Mouse (Mus musculus) testis, postnatal 10 days (tissue): ENCODE measurements around the gene Ston2.

Experiments used
- DNase-seq: peaks from one replicate; pipeline ENCODE4 v3.0.0; 2021; ENCODE audit warnings: low spot score

Ston2 gene

DNA sequence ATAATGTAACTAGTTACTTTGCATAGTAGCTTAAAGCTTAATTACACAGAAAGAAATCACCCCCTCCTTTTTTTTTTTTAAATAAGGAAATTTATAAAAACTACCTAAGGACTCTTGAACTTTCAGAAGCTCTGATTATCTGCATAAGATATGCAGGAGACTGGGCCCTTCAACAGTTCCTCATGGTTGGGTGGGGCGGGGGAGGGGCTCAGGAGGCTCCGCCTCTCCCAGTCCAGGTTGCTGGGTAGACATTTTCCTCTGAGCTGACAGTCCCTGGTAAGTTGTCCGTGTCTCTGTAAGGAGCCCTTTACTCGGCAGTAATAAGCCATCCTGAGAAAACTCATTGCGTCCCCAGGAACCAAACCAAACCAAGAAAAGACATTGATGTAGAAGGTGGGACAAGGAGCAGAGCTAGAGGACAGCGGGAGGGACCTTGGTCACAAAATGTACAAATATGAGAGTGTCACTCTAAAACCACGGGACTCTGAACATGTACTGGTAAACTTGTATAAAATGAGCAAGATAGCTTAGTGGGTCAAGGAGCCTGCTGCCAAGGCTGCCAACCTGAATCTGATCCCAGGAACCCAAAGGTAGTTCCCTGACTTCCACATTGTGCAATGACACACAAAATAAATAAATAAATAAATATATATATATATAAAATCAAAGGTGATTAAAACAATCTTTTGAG is 88.6 kb downstream of the Ston2 start:
- DNase-seq, result no peak

DNA sequence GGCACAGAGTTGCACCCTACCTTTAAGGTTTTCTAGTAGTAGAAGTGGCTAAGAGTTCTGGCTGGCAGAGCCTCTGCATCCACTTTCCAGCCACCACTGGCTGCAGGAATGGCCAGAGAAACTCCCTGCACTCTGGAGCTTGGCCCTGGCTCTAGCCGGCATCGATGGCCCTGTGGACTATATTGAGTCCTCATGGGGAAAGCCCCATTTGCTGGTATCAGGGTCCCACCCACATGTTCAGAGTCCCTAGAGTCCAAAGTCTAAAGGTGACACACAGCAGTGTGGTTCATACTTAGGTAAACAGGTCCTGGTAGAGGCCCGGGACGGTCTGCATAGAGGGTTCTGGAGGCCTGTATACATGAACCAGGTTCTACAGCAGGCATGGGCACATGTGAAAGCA is 92.0 kb downstream of the Ston2 start:
- no peak for DNase-seq

DNA sequence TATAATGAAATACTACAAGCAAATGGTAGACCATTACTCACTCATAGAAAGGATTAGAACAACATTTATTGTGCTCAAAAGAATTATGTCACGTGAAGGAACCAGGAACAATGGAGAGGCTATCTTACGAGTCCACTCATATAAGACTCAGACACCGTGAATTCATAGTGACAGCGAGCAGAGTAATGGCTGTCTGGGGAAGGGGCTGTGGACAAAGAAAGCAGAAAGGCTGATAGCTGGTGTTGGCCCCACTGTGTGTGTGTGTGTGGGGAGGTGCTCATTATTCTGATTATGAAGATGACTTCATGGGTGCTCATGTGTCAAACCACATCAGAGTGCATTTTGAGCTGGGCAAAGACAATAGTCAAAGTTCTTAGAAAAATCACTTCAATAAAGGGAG is 92.4 kb downstream of the Ston2 start:
- DNase-seq, result no peak

DNA sequence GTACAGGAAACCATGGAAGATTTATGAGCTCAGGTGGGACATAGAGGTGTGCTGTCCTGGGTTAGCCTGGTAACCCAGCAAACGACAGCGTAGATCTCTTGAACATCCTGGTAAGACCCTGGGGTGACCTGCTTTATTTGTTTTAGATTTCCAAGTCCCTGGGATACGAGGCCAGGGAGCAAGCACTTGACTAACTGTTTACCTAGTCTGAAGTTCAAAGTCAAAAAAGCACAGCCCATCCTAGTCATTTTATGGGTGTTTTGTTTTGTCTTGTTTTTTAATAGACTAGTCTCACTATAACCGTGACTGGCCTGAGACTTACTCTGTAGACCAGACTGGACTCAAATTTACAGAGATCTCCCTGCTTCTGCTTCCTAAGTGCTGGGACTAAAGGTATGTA is 93.4 kb downstream of the Ston2 start:
- DNase-seq, result no peak

DNA sequence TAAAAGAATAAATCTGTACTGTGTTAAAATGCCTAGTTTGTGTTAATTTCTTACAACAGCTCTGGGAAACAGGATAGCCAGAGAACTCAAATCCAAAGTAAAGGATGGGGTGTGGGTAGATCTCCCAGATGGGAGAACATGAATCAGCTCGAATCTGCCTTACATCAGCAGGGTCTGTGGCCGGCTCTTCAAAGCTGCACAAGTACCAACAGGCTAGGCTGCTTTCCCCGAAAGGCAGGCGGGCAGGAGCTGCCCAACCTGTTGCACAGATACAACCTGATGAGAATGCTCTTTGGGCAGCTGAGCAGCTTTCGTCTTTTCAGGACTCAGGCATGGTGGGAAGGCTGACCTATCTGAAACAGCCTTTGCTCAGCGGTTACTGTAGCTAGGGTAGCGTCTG is 94.6 kb downstream of the Ston2 start:
- DNase-seq, result no peak

DNA sequence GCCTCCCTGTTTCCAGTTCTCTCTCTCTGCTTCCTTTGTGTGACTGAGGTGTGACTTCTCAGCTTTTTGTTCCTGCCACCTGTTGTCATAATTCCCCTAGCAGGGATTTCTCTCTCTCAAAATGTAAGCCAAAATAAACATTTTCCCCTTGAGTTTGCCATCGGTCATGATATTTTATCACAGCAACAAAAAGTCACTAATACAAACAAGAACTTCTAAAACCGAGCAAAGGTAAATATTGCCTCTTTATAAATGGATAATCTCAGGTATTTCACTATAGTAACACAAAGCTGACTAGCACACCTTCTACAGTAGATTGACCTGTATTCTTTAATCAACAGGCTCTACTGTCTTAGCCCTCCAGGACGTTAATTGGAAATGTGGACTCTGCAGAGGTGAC is 95.2 kb downstream of the Ston2 start:
- DNase-seq, result no peak

DNA sequence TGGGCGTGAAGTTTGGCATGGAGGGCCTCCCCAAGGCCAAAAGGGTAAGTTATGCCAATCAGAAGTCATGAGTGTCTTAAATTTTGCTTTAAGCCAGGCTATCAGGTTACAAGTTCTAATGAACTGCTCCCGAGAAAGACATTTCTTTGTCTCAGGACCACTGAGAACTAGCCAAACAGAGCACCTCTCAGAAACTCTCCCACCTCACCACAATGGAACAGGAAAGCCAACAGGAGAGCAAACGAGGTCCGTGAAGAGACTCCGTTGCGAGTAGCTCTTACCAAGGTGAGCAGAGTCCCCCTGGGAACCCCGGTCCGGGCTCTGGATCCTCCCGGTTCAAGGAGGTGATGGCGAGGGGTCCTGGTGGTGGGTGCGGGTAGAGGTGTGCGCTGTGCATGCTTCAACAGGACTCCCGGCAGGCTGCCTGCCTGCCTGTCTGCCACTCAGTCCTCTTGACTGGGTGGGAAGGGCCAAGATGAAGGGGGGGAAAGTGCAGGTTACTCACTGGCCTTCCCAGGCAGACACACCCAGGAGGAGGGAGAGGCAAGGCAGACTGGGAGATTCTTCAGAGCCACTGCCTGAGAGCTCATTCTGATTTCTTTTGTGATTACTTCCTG is 102.4 kb downstream of the Ston2 start:
- no peak for DNase-seq

DNA sequence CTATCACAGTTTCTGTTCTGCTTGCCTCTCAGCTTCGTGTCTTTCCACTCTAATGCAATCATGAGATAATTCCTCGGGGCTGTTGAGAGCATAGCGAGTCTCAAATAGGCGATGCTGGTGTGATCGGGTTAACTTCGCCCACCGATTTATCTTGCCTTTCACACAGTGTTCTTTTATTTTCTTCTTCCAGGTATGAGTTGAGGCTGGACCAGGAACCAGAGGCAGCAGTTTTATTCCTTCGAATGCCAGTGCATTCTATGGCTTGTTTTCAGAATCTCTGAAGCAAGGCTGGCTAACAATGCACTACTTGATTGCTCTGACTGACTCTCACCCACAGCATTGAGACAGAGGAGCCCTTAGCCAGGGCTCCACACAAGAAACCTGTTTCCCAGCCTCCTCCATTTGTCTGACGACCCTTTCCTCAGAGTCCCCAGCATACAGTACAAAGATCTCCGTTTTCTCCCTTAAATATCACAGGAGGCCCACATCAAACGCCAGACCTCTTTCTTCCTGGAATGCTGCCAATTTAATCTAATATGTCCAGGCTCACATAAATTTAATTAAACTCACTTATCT is 103.3 kb downstream of the Ston2 start:
- DNase-seq, result no peak

DNA sequence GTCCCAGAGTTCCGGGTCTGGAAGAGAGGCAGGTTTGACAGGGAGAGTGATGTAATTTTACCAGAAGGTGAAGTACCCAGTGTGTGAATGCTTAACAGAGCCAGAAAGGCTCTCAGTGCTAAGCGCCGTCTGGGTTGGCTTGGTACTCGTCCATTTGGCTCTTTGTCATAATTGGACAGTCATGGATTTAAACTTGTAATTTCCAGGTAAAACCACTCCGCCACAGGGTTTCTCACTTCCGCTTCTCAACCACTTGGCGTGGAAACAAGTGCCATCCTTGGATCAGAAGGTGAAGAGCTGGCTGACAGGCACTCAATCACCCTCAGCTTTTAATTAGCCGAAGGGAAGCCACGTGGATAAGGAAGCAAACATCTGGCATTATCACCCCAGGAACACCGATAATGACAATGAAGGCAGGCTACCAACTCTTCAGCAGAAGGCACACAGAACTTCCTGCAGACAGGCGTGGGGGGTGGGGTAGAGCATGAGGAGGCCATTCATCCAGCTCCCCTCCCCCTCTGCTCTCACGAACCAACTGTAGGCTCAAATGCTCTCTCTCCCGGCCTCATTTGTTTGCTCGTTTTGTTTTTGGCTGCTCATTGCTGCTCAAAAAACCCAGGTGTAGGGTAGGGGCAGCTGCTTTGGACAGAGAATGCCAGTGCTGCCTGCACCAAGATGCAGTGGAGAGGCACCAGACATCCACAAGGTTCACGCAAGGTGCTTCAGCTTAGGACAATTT is 103.9 kb downstream of the Ston2 start:
- peak; percentile 50 for DNase-seq

DNA sequence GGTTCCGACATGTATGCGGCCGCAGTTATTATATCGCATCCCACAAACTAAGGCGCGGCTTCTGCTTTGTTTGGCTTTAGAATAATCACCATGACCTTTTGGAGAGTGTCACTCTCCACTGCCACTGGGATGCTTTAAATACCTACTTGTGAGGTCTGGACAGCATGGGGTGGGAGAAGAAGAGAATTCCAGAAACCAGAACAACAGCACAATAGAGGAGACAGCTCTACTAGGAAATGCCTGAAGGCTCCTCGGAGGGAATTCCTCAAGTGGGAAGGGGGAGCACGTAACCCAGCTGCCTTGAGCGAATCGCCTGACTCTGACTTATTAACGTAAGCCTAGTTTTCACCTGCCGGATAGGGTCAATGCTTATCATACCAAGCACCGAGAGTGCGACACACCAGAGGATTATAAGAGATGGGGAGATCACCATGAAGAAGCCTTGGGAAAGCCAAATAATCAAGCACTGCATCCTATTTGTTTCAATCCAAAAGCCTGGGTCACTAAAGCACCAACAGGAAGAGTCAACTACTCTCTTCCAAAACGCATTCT is 104.6 kb downstream of the Ston2 start:
- no peak for DNase-seq

DNA sequence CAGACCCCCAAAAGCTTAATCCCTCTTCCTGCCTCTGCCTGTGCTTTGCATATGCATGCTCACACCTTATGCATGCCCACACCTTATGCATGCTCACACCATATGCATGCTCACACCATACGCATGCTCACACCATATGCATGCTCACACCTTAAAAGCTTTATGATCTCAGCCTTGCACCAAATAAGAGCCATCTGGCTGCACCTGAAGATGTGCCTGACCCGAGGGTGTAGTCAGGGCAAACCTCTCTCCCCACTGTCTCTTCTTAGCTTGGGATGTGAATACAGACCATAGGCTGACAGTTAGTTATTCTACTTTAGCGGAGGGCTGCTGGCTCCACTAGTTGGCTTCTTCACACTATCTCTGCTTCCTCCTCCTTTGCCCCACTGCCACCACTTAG is 105.1 kb downstream of the Ston2 start:
- DNase-seq, result no peak

DNA sequence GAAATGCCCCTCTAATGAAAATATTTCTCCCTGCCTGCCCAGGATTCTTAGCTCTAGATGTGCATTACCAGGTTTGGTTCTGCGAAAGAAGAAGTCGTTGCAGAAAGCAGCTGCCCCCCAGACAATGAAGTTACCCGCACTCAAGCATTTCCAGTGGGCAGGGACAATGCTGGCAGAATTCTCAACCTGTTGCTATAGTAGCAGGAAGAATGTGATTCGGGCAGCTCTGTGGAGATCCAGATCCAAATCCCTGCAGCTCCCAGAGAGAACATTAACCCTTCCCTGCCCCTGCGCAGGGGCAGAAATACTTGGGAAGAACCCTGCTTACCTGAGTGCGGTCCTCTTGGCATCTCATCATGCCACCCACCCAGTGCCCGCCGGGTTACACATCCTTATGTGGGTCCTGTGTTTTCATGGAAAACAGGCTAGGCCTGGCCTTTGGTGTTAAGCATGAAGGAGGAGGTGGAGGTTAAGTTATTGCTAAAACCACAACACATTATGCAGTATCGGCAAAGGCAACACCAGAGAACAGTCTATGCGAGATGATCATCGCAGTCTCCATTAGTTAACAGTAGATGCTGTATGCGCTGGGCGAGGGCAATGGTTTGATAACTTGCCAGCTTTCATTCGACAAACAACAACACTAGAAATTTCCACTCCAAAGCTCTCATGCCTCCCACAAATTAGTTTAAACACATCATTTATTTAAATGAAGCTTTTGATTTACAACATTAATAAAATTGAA is 108.7 kb downstream of the Ston2 start:
- DNase-seq, result no peak

DNA sequence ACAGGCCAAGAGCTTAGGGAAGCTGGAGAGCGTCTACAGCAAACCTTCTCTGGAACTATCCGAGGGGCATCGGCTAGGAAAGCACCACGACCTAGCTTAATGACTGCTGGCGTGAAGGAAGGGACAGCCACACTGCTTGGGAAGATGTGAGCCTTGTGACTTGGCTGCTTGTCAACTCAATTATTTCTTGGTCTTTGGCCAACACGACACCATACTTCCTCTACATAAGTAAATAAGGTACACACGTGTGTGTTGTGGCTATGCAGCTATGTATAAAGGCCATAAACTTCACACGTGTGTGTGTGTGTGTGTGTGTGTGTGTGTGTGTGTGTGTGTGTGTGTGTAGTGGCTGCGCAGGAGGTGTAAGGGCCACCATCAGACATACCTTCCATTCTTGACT is 112.2 kb downstream of the Ston2 start:
- no peak for DNase-seq

DNA sequence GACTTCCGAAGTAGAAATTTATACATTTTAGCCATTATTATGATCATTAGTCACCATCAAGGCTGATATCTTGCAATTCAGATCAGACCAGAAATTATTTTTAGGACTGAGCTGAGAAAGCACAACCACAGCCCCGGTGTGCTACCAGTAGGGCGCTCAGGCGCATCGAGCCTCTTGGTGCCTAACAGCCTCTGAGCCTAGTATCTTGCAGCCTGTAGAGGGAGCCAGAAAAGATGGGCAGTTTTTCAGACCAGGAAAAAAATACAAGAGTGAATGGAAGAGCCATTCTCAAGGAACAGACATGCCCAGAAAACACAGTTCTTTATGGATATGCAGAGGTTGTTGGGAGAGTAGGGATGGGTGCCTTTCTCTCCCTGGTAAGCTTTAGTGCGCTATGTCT is 115.0 kb downstream of the Ston2 start:
- DNase-seq, result no peak

DNA sequence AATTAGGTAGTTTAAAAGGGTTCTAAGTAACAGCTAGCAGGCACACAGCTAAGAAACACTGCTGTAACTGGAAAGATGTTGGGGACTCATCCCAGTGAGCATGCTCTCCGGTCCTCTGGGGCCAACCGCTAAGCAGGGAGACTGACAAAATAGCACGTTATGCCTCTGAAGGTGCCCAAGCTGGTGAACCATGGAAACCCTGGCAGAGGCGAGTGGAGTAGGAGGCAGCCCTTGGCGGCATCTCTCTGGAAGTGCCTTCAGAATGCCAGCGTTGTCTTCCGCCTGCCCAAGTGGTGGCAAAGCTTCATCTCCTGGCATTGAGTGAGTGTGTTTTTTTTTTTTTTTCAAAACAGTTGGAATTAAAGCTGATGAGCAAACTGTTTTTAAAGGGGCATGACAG is 115.7 kb downstream of the Ston2 start:
- no peak for DNase-seq

DNA sequence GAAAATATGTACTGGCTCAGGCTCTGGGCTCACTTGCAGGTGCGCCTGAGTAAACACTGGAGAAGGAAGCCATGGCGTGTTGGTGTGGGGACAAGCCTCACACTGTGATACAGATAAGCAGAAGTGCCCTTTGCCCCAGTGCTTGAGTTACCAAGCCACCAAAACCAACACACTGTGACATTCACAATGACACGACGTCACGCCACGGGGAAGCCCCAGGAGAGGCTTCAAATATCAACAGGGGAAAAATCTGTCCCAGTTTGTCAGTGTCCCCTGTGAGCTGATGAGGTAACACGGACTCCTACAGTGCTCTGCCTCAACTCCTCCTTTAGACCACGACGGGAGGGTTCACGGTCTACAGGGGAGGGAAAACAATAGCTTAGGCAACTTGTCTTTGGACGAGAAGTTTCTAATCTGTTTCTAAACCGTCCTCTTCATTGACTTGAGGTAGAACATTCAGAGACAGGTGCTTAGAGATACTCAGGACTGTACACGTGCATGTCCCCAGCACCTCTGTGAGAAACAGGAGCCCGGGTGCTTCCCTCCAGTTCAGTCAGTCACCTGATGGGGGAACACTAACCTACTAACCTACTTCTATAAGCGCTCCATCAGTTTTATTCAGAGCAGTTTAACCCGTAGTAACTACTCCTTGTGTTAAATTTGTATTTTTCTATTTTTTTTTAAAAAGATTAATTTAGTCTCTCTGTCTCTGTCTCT is 119.5 kb downstream of the Ston2 start:
- no peak for DNase-seq

DNA sequence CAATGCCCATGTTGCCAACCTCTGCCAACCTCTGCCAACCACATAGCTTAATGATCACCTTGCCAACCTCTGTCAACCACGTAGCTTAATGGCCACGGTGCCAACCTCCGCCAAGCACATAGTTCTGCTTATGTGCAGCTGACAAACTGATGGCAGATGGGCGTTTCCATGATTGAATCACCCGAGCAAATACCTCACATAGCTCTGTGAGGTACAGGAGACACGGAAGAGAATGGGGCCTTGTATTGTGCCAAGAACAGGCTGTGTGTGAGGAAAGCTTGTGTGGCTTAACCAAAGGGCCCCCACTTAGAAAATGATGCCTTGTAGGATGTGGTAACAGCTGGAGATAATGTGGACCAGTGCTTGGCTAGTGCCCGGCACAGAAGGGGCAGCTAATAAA is 120.4 kb downstream of the Ston2 start:
- DNase-seq, result no peak

DNA sequence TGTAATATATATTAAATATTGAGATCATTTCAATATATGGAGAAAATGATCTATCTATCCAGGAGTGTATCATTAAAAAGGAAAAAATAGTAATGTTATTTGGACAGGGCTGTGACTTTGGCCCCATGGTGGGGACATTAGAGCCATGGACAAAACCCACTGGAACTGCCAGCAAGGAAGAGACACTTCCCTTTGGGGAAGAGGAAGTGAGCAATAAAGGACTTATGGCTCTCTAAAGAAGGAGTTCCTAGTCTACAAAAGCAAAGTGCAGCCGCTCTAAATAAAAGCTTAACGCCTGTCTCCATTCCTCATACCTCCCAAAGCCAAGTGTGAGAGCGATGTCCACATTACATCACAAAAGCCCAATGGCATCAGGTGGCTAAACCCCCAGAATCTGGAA is 121.6 kb downstream of the Ston2 start:
- no peak for DNase-seq

DNA sequence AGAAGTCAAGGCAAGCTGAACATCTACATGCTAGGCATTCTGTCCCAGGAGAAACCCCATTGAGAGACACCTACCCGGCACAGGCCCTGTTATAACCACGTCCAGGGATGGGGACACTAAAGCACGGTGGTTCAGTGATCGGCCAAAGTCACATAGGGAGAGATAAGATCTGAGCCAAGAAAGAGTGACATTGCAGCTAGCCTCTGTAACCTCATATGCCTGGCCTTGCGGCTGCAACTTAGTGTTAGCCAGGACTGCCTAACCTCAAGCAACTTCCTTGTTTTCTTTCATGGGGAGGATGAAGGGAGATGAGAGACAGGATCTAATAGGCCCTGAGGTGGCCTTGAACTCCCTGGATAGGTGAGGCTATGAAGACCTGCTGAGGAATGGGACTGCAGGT is 122.8 kb downstream of the Ston2 start:
- no peak for DNase-seq

DNA sequence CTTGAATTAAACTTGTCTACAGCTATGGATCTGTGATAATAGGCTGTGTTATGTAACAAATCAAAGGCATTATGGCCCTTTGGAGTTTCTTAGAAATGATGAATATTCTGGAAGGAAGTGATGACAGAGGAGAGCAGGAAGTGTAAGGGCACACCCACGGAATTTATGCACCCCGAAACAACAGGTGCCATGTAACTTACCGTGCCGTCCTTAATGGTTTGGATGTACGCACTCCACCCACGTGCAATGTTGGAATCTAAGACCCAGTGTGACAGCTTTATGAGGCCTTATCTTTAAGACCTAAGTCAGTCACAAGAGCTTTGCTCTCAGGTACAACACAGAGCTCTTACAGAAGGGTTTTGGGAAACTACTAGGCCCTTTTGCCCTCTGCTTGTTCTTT is 124.9 kb downstream of the Ston2 start:
- DNase-seq, result no peak

DNA sequence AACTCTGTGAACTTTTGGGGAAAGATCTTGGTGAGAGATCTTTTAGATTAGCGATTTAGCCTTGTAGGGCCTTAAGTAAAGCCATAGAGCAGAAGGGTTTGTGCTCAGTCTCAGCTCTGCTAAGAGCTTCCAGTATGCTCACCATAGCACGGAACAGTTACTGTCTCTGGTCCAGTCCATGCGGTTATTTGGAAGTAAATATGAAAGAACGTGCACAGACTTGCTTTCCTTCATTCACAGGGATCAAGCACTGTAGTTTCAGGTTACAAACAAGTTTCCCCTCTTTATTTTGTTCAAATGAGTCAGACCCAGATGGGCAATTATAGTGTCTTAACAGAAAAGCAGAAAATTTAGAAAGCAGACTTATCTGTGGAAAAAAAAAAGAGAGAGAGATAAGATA is 125.3 kb downstream of the Ston2 start:
- DNase-seq, result no peak
